Mouse (Mus musculus): Measurements from ENCODE around the gene Sf3b6. TPM values are rescaled to one million over a fixed set of nuclear protein-coding genes. Genes with fewer than 3 reads are reported as not detected.

Sf3b6 gene
- 100 to 1,000 TPM; 138 to 152 TPM for total RNA-seq (2023)

DNA sequence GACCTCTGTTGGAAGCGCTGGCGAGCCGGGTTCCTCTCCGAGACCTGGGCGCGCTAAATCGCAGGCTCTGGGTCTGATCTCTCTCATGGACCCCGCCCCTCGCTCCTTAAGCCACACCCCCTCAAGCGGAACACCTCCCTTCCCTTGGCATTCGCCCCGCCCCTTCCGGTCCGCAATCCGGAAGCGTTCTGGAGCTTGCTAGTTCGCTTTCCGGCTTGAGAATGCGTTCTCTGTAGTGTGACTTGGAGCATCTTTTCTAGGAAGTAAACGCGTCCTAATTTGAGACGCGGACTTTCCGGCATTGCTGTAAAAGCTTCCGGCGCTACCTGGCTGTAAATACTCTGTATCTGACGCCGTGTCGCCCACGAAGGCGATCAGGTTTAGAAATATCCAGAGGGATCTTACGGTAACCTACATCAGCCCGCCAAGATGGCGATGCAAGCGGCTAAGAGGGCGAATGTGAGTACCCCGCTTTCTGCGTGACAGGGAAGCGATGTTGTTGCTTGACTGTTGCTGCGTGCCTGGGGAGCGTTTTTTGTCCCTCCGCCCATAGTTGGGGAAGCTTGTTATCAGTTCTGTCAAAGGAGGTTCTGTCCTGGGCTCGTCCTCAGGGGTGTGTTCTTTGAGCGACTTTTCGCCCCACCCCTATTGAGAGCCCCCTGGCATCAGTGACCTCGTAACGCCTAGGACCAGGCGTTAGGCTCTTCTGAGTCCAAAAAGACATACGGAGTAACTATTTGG is at the start of gene Sf3b6:
Gene Sf3b6 (plus strand): TSS at position 184 of the 741 bp plus-strand sequence.

DNA sequence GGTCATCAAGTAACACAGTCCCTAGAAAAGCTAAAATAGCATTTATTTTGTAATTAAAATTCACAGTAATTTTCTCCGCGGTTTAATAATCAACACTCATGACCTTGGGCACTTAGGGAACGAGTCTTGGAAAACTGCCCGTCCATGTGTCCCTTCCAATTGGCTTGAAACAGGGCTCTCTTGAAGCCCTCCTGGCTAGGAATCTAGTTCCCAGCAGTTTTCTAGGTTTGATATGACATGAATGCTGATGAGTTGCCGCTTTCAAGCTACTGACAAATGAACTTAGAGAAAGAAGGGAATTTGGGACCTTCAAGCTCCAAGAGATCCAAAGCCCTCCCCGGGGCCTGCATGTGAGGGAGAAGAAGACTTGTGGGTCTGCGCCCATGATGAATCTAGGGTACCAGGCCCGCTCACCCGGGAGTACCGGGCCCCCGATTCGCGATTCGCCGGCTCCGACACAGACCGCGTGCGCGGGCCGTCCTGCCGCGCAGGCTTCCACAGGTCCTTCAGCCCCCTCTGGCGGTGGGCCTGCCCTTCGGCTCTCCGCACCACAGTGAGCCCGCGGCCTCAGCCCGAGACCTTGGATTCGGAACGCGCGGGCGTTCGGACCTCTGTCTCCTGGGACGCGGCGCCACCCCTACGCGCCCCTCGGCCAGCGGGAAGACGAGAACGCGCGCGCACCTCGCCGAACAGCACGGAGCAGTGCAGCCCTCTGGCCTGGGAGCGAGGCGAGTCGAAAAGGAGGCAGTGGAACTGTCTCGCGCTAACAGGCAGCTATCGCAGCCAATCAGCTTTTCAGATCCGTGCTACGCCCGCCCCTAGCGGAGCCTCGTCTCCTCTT is 48.6 kb upstream of the Sf3b6 start, which contains the start of the genes Pfn4 and Fam228b:
Gene Pfn4 (plus strand): TSS at position 531 of the 841 bp plus-strand sequence.
Gene Fam228b (minus strand): TSS at position 776 of the 841 bp plus-strand sequence.

DNA sequence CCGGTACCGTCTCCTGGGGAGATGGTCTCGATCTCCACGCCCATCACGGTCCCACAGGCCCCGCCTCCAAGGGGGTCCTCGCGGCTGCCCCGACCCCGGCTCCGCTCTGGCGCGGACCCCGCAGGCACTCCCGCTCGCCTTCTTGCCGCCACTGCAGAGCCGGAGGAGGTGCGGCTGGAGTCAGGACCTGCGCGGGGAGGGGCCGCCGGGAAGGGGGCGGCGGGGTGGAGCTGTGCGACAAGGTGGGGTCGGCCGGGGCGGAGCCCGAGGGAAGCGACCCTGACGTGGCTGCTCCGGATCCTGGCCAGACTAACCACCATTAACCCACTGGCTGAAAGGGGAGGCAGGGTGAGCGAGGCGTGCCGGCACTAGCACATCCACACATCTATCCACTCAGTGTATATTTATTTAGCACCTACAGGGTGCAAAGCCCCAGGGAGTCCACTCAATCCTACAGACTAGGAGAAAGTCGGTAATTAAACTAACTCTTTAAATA is 24.1 kb downstream of the Sf3b6 start, which contains the start of gene Fkbp1b:
Gene Fkbp1b (minus strand): TSS at position 200 of the 496 bp plus-strand sequence.

DNA sequence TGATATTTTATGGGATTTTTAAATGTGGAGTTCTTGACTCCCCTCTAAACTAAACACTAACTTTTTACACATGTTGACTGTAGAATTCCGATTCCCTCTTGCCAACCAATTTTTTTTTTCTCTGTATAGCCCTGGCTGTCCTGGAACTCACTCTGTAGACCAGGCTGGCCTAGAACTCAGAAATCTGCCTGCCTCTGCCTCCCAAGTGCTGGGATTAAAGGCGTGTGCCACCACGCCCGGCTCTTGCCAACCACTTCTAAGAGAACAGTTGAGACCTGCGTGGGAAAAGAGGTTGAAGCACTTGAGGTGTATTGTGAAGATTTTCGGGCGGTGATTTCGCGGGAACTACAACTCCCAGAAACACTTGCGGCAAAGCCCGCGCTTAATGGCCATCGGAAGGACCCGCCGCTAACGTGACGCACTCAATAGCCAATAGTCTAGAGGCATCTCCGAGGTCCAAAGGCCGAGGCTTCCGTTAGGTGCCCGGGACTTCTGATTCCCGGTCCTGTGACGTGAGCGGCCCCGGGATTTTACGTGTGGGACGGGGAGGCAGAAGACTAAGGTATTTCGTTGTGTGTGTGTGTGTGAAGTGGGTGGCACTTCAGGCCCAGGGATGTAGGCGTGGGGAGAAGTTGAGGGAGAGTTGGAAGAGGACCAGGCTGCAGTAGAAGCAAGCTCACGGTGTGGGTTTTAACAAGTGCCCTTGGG is 25.7 kb downstream of the Sf3b6 start, which contains the start of gene Wdcp:
Gene Wdcp (plus strand): TSS at position 414 of the 708 bp plus-strand sequence.

DNA sequence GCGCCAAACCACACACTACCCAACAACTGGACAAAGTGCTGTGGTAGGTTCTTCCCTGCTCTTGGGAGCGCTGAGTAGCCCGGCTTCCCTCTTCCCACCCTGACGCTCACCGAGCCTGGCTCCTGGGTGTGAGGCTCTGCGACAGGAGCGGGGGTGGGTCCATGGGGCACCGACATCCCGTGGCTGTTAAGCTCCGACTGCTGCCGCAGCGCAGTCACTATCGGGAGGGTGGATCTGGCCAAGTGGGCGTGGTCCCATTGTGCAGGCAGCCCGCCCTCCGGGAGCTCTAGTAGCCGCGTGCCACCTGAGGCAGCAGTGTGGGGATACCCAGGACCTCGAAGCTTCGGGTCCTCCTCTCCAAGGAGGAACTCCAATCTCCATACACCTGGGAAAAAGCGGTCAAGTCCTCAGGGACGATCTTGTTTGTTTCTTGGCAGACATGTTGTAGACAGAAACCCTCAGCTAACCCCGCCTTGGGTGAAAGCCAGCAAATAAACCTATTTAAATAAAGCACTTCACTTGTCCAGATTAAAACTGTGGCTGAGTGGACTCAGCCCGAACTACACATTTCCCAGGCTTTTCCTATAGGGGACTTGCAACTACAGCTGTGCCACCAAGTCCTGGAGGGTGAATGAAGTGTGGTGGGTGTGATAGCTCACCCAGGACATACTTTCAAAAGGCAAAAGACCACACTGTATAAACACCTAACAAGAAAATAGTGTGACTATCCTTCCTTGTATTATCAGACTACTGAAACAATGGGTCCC is 57.0 kb downstream of the Sf3b6 start, which contains the start of gene Mfsd2b:
Gene Mfsd2b (minus strand): TSS at position 199 of the 767 bp plus-strand sequence.

Other genes with a start within 250 kb of the Sf3b6 start
- 100 to 1,000 TPM; 381 to 384 TPM for gene Itsn2, start 224.9 kb upstream of the Sf3b6 start, total RNA-seq (2023)
- not detected for gene Gm3625, start 224.6 kb upstream of the Sf3b6 start, total RNA-seq (2023)
- under 1 TPM in 1 of 2 experiments, not detected in 1; 0.35 TPM for gene Fam228a, start 79.1 kb upstream of the Sf3b6 start, total RNA-seq (2023)
- 1 to 10 TPM; 1.1 to 3.3 TPM for gene Pfn4, start 48.5 kb upstream of the Sf3b6 start, total RNA-seq (2023)
- gene Fam228b, start 48.3 kb upstream of the Sf3b6 start, total RNA-seq (2023), result 1 to 10 TPM; 6.5 to 6.7 TPM
- gene Fkbp1b, start 24.0 kb downstream of the Sf3b6 start, total RNA-seq (2023), result not detected
- 10 to 100 TPM; 15.7 to 19.4 TPM for gene Wdcp, start 25.8 kb downstream of the Sf3b6 start, total RNA-seq (2023)
- 1 to 10 TPM; 2.3 to 2.8 TPM for gene Mfsd2b, start 56.8 kb downstream of the Sf3b6 start, total RNA-seq (2023)
- gene Ubxn2a, start 90.2 kb downstream of the Sf3b6 start, total RNA-seq (2023), result 10 to 100 TPM; 27.6 to 30.1 TPM
- gene Atad2b, start 99.8 kb downstream of the Sf3b6 start, total RNA-seq (2023), result 10 to 100 TPM; 86.1 to 87.4 TPM

All from B cell, adult 67 days (primary cell).